ENCODE assay signal across 8 mouse cellular contexts in genomic region chr15:5144021-5144778, GRCm38 (mm10). TPM values are rescaled to one million over a fixed set of nuclear protein-coding genes. Genes with fewer than 3 reads are reported as not detected.
DNase-seq lines count a peak whose midpoint lies in the region; ATAC-seq and TF ChIP-seq lines count a peak whose summit lies in the region.

No protein-coding gene starts in this region.

- under 1% methylated on average over 61 of the region's 61 CpGs for WGBS in embryonic facial prominence, embryonic 15.5 days
- WGBS in heart, postnatal 0 days, result under 1% methylated on average over 56 of the region's 61 CpGs
- WGBS in lung, postnatal 0 days, result 2% methylated on average over 43 of the region's 61 CpGs

- no peak for TF ChIP-seq EP300 in heart, postnatal 0 days (IDR thresholded peaks at IDR 0.05; ENCODE audit: low read depth)
- TF ChIP-seq EP300 in lung, postnatal 0 days (IDR thresholded peaks at IDR 0.05), result no peak

- peak overlapping the region; percentile 90 for H3K27ac ChIP-seq in embryonic facial prominence, embryonic 15.5 days (replicated peaks)
- H3K27ac ChIP-seq in heart, postnatal 0 days (ENCODE audit: low read depth), result peak overlapping the region; percentile 91
- peak overlapping the region; percentile 78 for H3K27ac ChIP-seq in lung, postnatal 0 days (ENCODE audit: low read length)

- peak; percentile 61 to 67 for DNase-seq in CD8-positive naive resting alpha-beta T cell, adult 2 months (ENCODE audit: low read depth in 2 of 2, low spot score in 2 of 2)
- peak; percentile 82 for DNase-seq in adrenal gland, postnatal 10 days
- peak; percentile 27 for DNase-seq in heart, postnatal 0 days (ENCODE audit: low spot score)
- DNase-seq in layer of hippocampus, adult 9-11 months, result peak; percentile 43
- DNase-seq in lung, postnatal 0 days (ENCODE audit: low spot score), result peak; percentile 50
- peak; percentile 65 for DNase-seq in right cerebral cortex, adult 18-20 months
- peak; percentile 70 to 75 for DNase-seq in urinary bladder, postnatal 4 days (ENCODE audit: low spot score in 2 of 2)

- peak; percentile 80 for ATAC-seq in embryonic facial prominence, embryonic 15.5 days (ENCODE audit: insufficient number of reproducible peaks, low FRiP score, low TSS enrichment, low read depth)
- ATAC-seq in heart, postnatal 0 days (ENCODE audit: insufficient read depth, low read depth), result peak; percentile 77
- peak; percentile 79 for ATAC-seq in lung, postnatal 0 days

- peak overlapping the region; percentile 69 for H3K4me3 ChIP-seq in embryonic facial prominence, embryonic 15.5 days (replicated peaks)
- peak overlapping the region; percentile 99 for H3K4me3 ChIP-seq in heart, postnatal 0 days (ENCODE audit: low read depth, low read length)
- H3K4me3 ChIP-seq in lung, postnatal 0 days (ENCODE audit: low read depth, low read length), result peak overlapping the region; percentile 97

- peak overlapping the region; percentile 78 for H3K9ac ChIP-seq in embryonic facial prominence, embryonic 15.5 days
- H3K9ac ChIP-seq in heart, postnatal 0 days (replicated peaks; ENCODE audit: low read depth, low read length), result peak overlapping the region; percentile 86
- peak overlapping the region; percentile 75 for H3K9ac ChIP-seq in lung, postnatal 0 days (replicated peaks; ENCODE audit: low read depth)

- no peaks in the 10 kb centered on the region for H3K36me3 ChIP-seq in embryonic facial prominence, embryonic 15.5 days
- H3K36me3 ChIP-seq in heart, postnatal 0 days (replicated peaks; ENCODE audit: control insufficient read depth, insufficient read depth, low read length), result no peaks in the 10 kb centered on the region
- H3K36me3 ChIP-seq in lung, postnatal 0 days (ENCODE audit: insufficient read depth, low read length), result no peaks in the 10 kb centered on the region

- 0 out of 2 replicates have a peak, but pooled peaks have one; percentile 16 for TF ChIP-seq CTCF in heart, postnatal 0 days (IDR thresholded peaks at IDR 0.05; ENCODE audit: low read depth)
- TF ChIP-seq CTCF in lung, postnatal 0 days (IDR thresholded peaks at IDR 0.05), result peak; percentile 48

- peaks cover 24% of the 10 kb centered on the region for H3K4me1 ChIP-seq in embryonic facial prominence, embryonic 15.5 days
- H3K4me1 ChIP-seq in heart, postnatal 0 days (ENCODE audit: control insufficient read depth, insufficient read depth), result peaks cover 9% of the 10 kb centered on the region
- no peaks in the 10 kb centered on the region; the same call in 1 of the 2 replicates for H3K4me1 ChIP-seq in lung, postnatal 0 days (ENCODE audit: insufficient read depth, low read depth, low read length)

- no peaks in the 10 kb centered on the region for H3K9me3 ChIP-seq in embryonic facial prominence, embryonic 15.5 days (replicated peaks)
- no peaks in the 10 kb centered on the region for H3K9me3 ChIP-seq in heart, postnatal 0 days (replicated peaks; ENCODE audit: control insufficient read depth, low read length)
- H3K9me3 ChIP-seq in lung, postnatal 0 days (ENCODE audit: low read length), result no peaks in the 10 kb centered on the region

- peak overlapping the region; percentile 58 for H3K4me2 ChIP-seq in embryonic facial prominence, embryonic 15.5 days (replicated peaks)
- H3K4me2 ChIP-seq in heart, postnatal 0 days (ENCODE audit: low read depth, low read length), result peak overlapping the region; percentile 73
- H3K4me2 ChIP-seq in lung, postnatal 0 days (replicated peaks; ENCODE audit: low read depth, low read length), result peak overlapping the region; percentile 81

- no peaks in the 10 kb centered on the region for H3K27me3 ChIP-seq in embryonic facial prominence, embryonic 15.5 days
- no peaks in the 10 kb centered on the region for H3K27me3 ChIP-seq in heart, postnatal 0 days (ENCODE audit: control insufficient read depth, insufficient read depth, low read length)
- no peaks in the 10 kb centered on the region for H3K27me3 ChIP-seq in lung, postnatal 0 days (replicated peaks; ENCODE audit: insufficient read depth, low read length)

RNA-seq across cellular contexts. Expression of gene Prkaa1, which starts 0.5 kb away (rescaled TPM):
- 10 to 100 TPM; 27.8 to 31.8 TPM for total RNA-seq in adrenal gland, postnatal 10 days (2021)
- 16.1 and 17.2 TPM in 2 replicates for polyA plus RNA-seq in embryonic facial prominence, embryonic 15.5 days (2015; fragmentation: Nextera tagmentation; extraction: Ambion mirVana)
- total RNA-seq in heart, postnatal 0 days (2014; rRNA removed; ENCODE audit: low replicate concordance), result 11.6 and 15.5 TPM in 2 replicates
- 9.8 and 10.0 TPM in 2 replicates for polyA plus RNA-seq in heart, postnatal 0 days (2015; fragmentation: Nextera tagmentation; extraction: Ambion mirVana)
- 13.3 and 14.1 TPM in 2 replicates for polyA plus RNA-seq in lung, postnatal 0 days (2015; fragmentation: Nextera tagmentation; extraction: Ambion mirVana)

RNA-seq across cellular contexts. Expression of gene Rpl37, which starts 27.8 kb away (rescaled TPM):
- 100 to 1,000 TPM; 429 to 446 TPM for total RNA-seq in adrenal gland, postnatal 10 days (2021)
- polyA plus RNA-seq in embryonic facial prominence, embryonic 15.5 days (2015; fragmentation: Nextera tagmentation; extraction: Ambion mirVana), result 560 and 603 TPM in 2 replicates
- 154 and 164 TPM in 2 replicates for total RNA-seq in heart, postnatal 0 days (2014; rRNA removed; ENCODE audit: low replicate concordance)
- polyA plus RNA-seq in heart, postnatal 0 days (2015; fragmentation: Nextera tagmentation; extraction: Ambion mirVana), result 374 and 392 TPM in 2 replicates
- 559 and 573 TPM in 2 replicates for polyA plus RNA-seq in lung, postnatal 0 days (2015; fragmentation: Nextera tagmentation; extraction: Ambion mirVana)

RNA-seq across cellular contexts. Expression of gene Card6, which starts 35.9 kb away (rescaled TPM):
- total RNA-seq in adrenal gland, postnatal 10 days (2021), result 1 to 10 TPM; 9.3 TPM
- 1.7 and 1.9 TPM in 2 replicates for polyA plus RNA-seq in embryonic facial prominence, embryonic 15.5 days (2015; fragmentation: Nextera tagmentation; extraction: Ambion mirVana)
- 1.8 and 2.2 TPM in 2 replicates for total RNA-seq in heart, postnatal 0 days (2014; rRNA removed; ENCODE audit: low replicate concordance)
- polyA plus RNA-seq in heart, postnatal 0 days (2015; fragmentation: Nextera tagmentation; extraction: Ambion mirVana), result 1.7 and 1.8 TPM in 2 replicates
- 2.1 and 2.7 TPM in 2 replicates for polyA plus RNA-seq in lung, postnatal 0 days (2015; fragmentation: Nextera tagmentation; extraction: Ambion mirVana)

RNA-seq across cellular contexts. Expression of gene Ttc33, which starts 41.1 kb away (rescaled TPM):
- total RNA-seq in adrenal gland, postnatal 10 days (2021), result 10 to 100 TPM; 32.7 to 35.4 TPM
- polyA plus RNA-seq in embryonic facial prominence, embryonic 15.5 days (2015; fragmentation: Nextera tagmentation; extraction: Ambion mirVana), result 37.7 and 40.2 TPM in 2 replicates
- total RNA-seq in heart, postnatal 0 days (2014; rRNA removed; ENCODE audit: low replicate concordance), result 13.3 and 33.6 TPM in 2 replicates
- 32.9 and 35.7 TPM in 2 replicates for polyA plus RNA-seq in heart, postnatal 0 days (2015; fragmentation: Nextera tagmentation; extraction: Ambion mirVana)
- 35.4 and 35.9 TPM in 2 replicates for polyA plus RNA-seq in lung, postnatal 0 days (2015; fragmentation: Nextera tagmentation; extraction: Ambion mirVana)

Comparison
In these comparisons a context has a peak if more than half of its experiments do, and no peak if none do; other contexts are left out.
1. Peak in every context shown above with its lines: DNase-seq, ATAC-seq, H3K4me3 ChIP-seq and H3K27ac ChIP-seq.
2. DNase-seq: peak in every context shown above with its lines; median percentile 82 in adrenal gland, postnatal 10 days; 72 in urinary bladder, postnatal 4 days; 65 in right cerebral cortex, adult 18-20 months; 64 in CD8-positive naive resting alpha-beta T cell, adult 2 months; 50 in lung, postnatal 0 days; 43 in layer of hippocampus, adult 9-11 months; 27 in heart, postnatal 0 days.